Mouse (Mus musculus): ENCODE measurements at regions not wholly inside any gene's neighbourhood (a gene's known extent, or its start where the extent isn't known, plus 50 kb on each side); places are given as distances from the start of the nearest gene placed in this dataset.

DNA sequence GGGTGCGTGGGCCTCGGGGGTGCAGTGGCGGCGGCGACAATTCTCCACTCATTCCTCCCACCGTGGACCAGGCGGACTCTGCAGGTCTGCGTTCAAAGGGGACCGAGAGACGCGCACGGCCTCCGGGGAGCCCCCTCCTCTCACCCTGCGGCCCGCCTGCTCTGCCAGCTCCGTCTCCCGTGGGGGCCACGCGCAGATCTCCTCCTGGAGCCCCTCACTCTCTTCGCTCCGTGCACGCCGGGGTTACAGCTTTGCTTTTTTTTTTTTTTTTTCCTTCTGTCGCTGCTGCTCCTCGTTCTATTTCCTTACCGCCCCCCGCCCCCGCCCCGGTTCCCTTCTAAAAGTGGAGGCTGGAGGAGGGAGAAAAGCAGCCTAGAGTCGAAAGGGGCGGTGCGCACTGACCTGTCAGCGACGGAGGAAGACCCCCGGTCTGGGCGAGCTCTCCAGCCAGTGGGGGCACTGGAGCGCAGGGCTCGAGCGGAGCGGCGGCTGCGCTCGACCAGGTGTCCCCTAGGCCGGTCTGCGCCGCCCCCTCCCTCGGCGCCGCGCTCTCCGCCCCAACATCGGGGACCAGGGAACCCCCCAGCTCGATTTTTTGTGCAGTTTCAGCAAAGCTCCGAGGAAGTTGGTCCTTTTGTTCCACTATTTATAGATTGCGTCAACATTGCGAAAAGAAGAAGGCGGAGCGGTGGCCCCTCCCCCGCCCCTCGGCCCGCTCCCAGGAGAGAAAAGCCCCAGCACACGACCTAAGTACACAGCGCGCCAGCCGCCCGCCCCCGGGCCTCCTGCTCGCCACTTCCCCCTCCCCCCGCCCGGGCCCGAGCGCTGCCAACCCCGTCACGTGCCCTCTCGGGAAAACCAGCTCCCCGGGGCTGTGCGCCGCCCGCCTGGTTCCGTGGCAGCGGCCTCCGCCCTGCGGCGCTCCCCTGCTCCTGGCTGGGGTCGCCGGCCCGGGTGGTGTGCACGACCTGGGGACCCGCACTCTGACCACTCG lies 74.7 kb downstream of the Kcnrg start (continued):
- peak; percentile 82 for TF ChIP-seq ETS1 (IDR thresholded peaks at IDR 0.05; ENCODE audit: low read depth, low read length)

DNA sequence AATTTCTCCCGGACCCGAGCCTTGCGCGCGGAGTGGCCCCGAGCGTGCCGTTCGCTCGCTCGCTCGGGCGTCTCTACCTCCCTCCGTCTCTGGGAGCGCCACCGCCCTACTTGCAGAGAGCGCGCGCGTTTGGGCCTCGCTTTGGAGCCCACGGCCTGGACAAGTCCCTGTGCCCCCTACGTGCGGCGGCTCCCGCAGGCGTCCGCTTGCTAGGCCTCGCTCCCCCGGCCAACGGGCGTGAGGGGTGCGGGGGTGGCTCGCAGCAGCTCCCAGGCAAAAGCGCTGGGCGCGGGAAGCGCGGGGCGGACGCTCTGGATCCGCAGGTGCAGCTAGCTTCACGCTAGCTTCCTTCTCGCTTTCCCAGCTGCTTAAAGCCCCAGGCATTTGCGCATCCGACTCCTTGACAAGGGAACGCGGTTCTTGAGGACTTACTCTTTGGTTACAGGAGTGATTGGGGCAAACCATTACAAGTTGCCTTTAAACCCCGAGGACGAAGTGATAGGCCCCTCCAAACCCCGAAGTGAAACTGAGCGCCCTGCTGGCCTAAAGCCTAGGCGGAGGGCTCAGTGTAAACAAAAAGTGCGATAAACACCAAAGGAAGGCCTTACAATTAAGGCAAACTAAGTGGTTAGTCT lies 75.6 kb downstream of the Kcnrg start:
- DNase-seq (ENCODE audit: low read depth, low spot score) = peak; percentile 85
- Histone ChIP-seq H3K4me1 (ENCODE audit: control insufficient read depth in 1 of 2, insufficient read depth in 2 of 2, low read length in 2 of 2) (peaks cover 0 to 11% of the 10 kb centered on the region in 2 experiments; a peak in 2 of 4 replicates), H3K79me2 (ENCODE audit: control insufficient read depth, insufficient read depth, low read length, poor library complexity) (peaks cover 34% of the 10 kb centered on the region), H3K9ac (ENCODE audit: control insufficient read depth, low read depth, low read length, poor library complexity, severe bottlenecking) (peak overlapping the region; percentile 98), H3K27me3 (ENCODE audit: control insufficient read depth in 1 of 2, insufficient read depth in 2 of 2, low read length in 2 of 2) (no peaks in the 10 kb centered on the region), H3K36me3 (ENCODE audit: control insufficient read depth in 1 of 2, insufficient read depth in 2 of 2, low read length in 2 of 2) (peaks cover 0 to 10% of the 10 kb centered on the region in 2 experiments; a peak in 2 of 4 replicates), H3K9me3 (replicated peaks; ENCODE audit: insufficient read depth, low read length) (no peaks in the 10 kb centered on the region), H3K4me3 (ENCODE audit: control insufficient read depth in 1 of 2, insufficient read depth in 1 of 2, low read depth in 2 of 2, low read length in 2 of 2) (peak overlapping the region; percentile 59 to 78), H3K27ac (ENCODE audit: control insufficient read depth, low read depth, low read length) (peak overlapping the region; percentile 95)
- peak; percentile 4; the same call in 1 of the 2 replicates for TF ChIP-seq SIN3A (IDR thresholded peaks at IDR 0.05; ENCODE audit: low read length)
- peak; percentile 56; the same call in 1 of the 2 replicates for TF ChIP-seq MAZ (IDR thresholded peaks at IDR 0.05; ENCODE audit: low read depth, low read length)
- no peak for TF ChIP-seq MAFK (IDR thresholded peaks at IDR 0.05; ENCODE audit: borderline replicate concordance, low read depth, low read length)
- TF ChIP-seq ZC3H11A (IDR thresholded peaks at IDR 0.05; ENCODE audit: low read depth, low read length) = no peak
- TF ChIP-seq MXI1 (IDR thresholded peaks at IDR 0.05; ENCODE audit: low read depth, low read length) = peak; percentile 3; the same call in 1 of the 2 replicates
- 0 out of 2 replicates have a peak, but pooled peaks have one; percentile 33 for TF ChIP-seq CHD1 (IDR thresholded peaks at IDR 0.05; ENCODE audit: low read depth, low read length)
- 0 out of 2 replicates have a peak, but pooled peaks have one; percentile 10 for TF ChIP-seq GATA1 (IDR thresholded peaks at IDR 0.05; ENCODE audit: low read depth, low read length)
- 0 out of 2 replicates have a peak, but pooled peaks have one; percentile 22 for TF ChIP-seq TCF12 (IDR thresholded peaks at IDR 0.05; ENCODE audit: low read depth, low read length)
- peak; percentile 17 to 80; a peak in 2 of 4 replicates for TF ChIP-seq POLR2A (IDR thresholded peaks at IDR 0.05; ENCODE audit: control insufficient read depth in 1 of 2, insufficient read depth in 1 of 2, low read depth in 1 of 2, low read length in 2 of 2, poor library complexity in 1 of 2)
- TF ChIP-seq GABPA (IDR thresholded peaks at IDR 0.05; ENCODE audit: low read depth, low read length) = no peak
- TF ChIP-seq MAX (IDR thresholded peaks at IDR 0.05; ENCODE audit: low read length) = 0 out of 2 replicates have a peak, but pooled peaks have one; percentile 19

DNA sequence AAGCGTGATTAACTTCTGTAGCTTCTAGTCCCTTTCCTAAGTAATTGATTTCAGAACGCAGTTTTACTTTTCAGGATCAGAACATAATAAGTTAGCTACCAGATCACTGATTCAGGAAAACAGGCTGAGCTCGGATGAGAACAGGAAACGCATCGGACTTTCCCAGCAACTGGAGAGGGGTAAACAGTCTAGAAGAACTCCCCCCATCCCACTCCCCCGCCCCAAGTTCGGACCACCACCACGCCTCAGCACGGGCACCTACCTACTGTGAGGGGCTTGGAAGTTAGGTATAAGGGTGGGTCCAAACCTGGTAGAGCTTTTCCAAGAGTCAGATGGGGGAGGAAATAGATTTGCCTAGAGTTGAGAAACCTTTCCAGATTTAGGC lies 76.1 kb downstream of the Kcnrg start:
- H3K27ac ChIP-seq (ENCODE audit: control insufficient read depth, low read depth, low read length) = peak overlapping the region; percentile 95
- no peaks in the 10 kb centered on the region for H3K27me3 ChIP-seq (ENCODE audit: control insufficient read depth in 1 of 2, insufficient read depth in 2 of 2, low read length in 2 of 2)
- no peak for DNase-seq (ENCODE audit: low read depth, low spot score)
- H3K4me1 ChIP-seq (ENCODE audit: control insufficient read depth in 1 of 2, insufficient read depth in 2 of 2, low read length in 2 of 2) = peaks cover 0 to 11% of the 10 kb centered on the region in 2 experiments; a peak in 1 of 4 replicates
- H3K4me3 ChIP-seq (ENCODE audit: control insufficient read depth in 1 of 2, insufficient read depth in 1 of 2, low read depth in 2 of 2, low read length in 2 of 2) = peak overlapping the region; percentile 59 to 78
- TF ChIP-seq SIN3A (IDR thresholded peaks at IDR 0.05; ENCODE audit: low read length) (peak; percentile 14), GATA1 (IDR thresholded peaks at IDR 0.05; ENCODE audit: low read depth, low read length) (no peak)
- H3K9ac ChIP-seq (ENCODE audit: control insufficient read depth, low read depth, low read length, poor library complexity, severe bottlenecking) = peak overlapping the region; percentile 98
- H3K9me3 ChIP-seq (replicated peaks; ENCODE audit: insufficient read depth, low read length) = no peaks in the 10 kb centered on the region
- H3K36me3 ChIP-seq (ENCODE audit: control insufficient read depth in 1 of 2, insufficient read depth in 2 of 2, low read length in 2 of 2) = peaks cover 0 to 7% of the 10 kb centered on the region in 2 experiments; a peak in 2 of 4 replicates
- peaks cover 32% of the 10 kb centered on the region for H3K79me2 ChIP-seq (ENCODE audit: control insufficient read depth, insufficient read depth, low read length, poor library complexity)

Measured in MEL (cell line).